Mouse (Mus musculus): Measurements from ENCODE around the gene Lrrfip1. TPM values are rescaled to one million over a fixed set of nuclear protein-coding genes. Genes with fewer than 3 reads are reported as not detected.

Lrrfip1 gene
- 15.0 and 16.6 TPM in 2 replicates for polyA plus RNA-seq (2012; rRNA removed)

DNA sequence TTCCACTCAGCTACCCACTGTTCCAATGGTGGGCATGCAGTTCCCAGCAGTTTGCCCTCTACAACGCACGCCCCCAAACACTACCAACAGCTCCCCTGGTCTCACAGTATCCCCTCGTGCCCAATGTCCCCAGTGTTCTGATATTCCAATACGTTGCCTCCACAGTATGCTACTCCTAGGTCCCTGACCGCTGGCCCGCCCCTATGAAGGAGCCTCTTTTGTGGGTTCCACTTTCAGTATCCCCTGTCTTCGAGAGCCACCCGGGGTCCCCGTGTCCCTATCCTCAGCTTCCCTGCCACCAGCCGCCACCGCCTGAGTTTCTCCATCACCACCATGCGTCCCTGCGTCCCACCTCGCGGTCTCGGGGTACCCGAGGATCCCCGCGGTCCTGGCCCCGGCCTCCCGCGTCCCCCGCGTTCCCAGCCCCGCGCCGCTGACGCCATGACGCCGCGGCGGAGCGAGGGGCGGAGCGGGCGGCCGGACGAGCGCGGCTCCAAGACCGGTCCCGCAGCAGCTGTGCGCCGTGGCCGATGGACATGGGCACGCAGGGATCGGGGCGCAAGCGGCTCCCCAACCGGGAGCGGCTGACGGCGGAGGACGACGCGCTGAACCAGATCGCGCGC, at the start of gene Lrrfip1:
Lrrfip1 (plus strand) TSS at position 470 of the 623 bp plus-strand sequence.
- 3% methylated on average over 59 of the region's 59 CpGs for WGBS
- TF ChIP-seq CTCF (IDR thresholded peaks at IDR 0.05; ENCODE audit: extremely low read depth, insufficient read depth, insufficient read length, insufficient replicate concordance) (no peak), POLR2A (IDR thresholded peaks at IDR 0.05; ENCODE audit: low read depth, low read length) (no peak)
- peaks cover 5% of the 10 kb centered on the region; the same call in 1 of the 2 replicates for H3K4me1 ChIP-seq (ENCODE audit: control insufficient read depth, insufficient read depth, insufficient read length)
- peaks cover 5% of the 10 kb centered on the region for H3K27me3 ChIP-seq (ENCODE audit: control insufficient read depth, insufficient read depth, low read length)
- H3K4me3 ChIP-seq (ENCODE audit: extremely low read depth, insufficient read depth, insufficient read length), result peak within 1 kb of the TSS; percentile 66
- no peaks in the 10 kb centered on the region for H3K36me3 ChIP-seq (ENCODE audit: control insufficient read depth, insufficient read depth, low read length)
- DNase-seq (ENCODE audit: low read depth in 1 of 2, low spot score in 2 of 2), result no peak
- peak within 1 kb of the TSS; percentile 45; the same call in 1 of the 2 replicates for H3K27ac ChIP-seq (ENCODE audit: insufficient read depth, low read length)

DNA sequence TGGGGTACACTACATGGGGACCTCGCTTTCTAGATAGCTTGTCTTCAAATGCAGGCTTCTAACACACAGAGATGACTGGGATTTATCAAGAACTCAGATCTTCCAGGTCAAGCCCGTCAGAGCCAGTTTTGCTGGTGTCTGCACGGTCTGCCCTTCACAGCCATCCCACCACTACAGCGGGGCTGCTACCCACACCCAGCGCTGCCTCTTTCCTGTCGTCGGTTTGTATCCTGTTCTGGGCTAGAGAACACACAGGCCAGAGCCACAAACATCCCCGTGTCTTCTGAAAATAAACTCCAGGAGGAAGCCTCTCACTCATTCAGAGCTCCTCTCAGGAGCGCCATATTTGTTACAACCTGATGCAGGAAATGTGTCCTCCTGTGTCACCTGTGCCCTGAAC, 49.2 kb upstream of the Lrrfip1 start:
- no peak for DNase-seq (ENCODE audit: low read depth in 1 of 2, low spot score in 2 of 2)
- Histone ChIP-seq H3K4me1 (ENCODE audit: control insufficient read depth, insufficient read depth, insufficient read length) (no peaks in the 10 kb centered on the region), H3K36me3 (ENCODE audit: control insufficient read depth, insufficient read depth, low read length) (no peaks in the 10 kb centered on the region), H3K27me3 (ENCODE audit: control insufficient read depth, insufficient read depth, low read length) (no peaks in the 10 kb centered on the region), H3K27ac (ENCODE audit: insufficient read depth, low read length) (no peak overlapping the region), H3K4me3 (ENCODE audit: extremely low read depth, insufficient read depth, insufficient read length) (no peak overlapping the region)
- TF ChIP-seq CTCF (IDR thresholded peaks at IDR 0.05; ENCODE audit: extremely low read depth, insufficient read depth, insufficient read length, insufficient replicate concordance) (no peak), POLR2A (IDR thresholded peaks at IDR 0.05; ENCODE audit: low read depth, low read length) (no peak)
- WGBS, result 12% methylated on average over 9 of the region's 9 CpGs

DNA sequence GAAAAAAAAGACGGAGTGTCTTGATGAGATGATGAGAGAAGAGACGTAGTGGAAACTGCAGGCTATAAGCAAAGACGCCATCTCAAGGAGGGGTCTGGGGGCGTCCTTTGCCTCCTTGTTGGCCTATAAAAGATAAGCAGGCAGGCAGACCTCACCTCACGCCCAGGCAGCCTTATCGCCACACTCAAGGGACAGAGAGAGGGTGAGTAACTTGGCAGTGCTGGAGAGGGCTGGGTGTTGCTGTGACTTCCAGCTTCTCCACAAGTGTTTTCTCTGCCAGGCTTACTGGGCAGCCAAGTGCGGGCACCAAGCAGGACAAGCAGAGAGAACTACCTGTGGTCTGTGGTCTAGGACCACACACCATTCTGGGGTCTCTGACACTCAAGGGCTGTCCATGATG, 46.9 kb upstream of the Lrrfip1 start:
- Histone ChIP-seq H3K4me3 (ENCODE audit: extremely low read depth, insufficient read depth, insufficient read length) (no peak overlapping the region), H3K27ac (ENCODE audit: insufficient read depth, low read length) (no peak overlapping the region), H3K27me3 (ENCODE audit: control insufficient read depth, insufficient read depth, low read length) (no peaks in the 10 kb centered on the region), H3K4me1 (ENCODE audit: control insufficient read depth, insufficient read depth, insufficient read length) (no peaks in the 10 kb centered on the region), H3K36me3 (ENCODE audit: control insufficient read depth, insufficient read depth, low read length) (no peaks in the 10 kb centered on the region)
- TF ChIP-seq CTCF (IDR thresholded peaks at IDR 0.05; ENCODE audit: extremely low read depth, insufficient read depth, insufficient read length, insufficient replicate concordance) (no peak), POLR2A (IDR thresholded peaks at IDR 0.05; ENCODE audit: low read depth, low read length) (no peak)
- no peak for DNase-seq (ENCODE audit: low read depth in 1 of 2, low spot score in 2 of 2)
- WGBS, result 83% methylated on average over 7 of the region's 7 CpGs

DNA sequence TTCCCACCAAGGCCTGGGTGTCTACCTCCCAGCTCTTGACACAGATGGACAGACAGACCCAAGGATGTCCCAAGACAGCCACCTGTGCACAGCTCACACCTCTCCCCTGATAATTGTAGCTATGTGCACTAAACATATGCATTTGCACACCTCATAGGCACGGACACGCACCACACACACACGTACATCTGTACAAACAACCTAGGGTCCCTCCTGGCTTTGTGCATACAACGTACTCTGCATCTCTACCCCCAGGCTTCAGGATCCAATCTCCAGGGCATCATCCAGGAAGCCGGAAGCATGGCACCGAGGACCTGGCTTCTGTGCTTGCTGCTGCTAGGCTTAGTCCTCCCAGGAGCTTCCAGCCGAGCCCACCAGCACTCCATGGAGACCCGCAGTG, 45.7 kb upstream of the Lrrfip1 start, which contains the start of gene Prlh:
Prlh (plus strand) TSS at position 301 of the 400 bp plus-strand sequence.
- Histone ChIP-seq H3K4me1 (ENCODE audit: control insufficient read depth, insufficient read depth, insufficient read length) (no peaks in the 10 kb centered on the region), H3K27ac (ENCODE audit: insufficient read depth, low read length) (no peak within 1 kb of the TSS), H3K4me3 (ENCODE audit: extremely low read depth, insufficient read depth, insufficient read length) (no peak within 1 kb of the TSS), H3K27me3 (ENCODE audit: control insufficient read depth, insufficient read depth, low read length) (no peaks in the 10 kb centered on the region), H3K36me3 (ENCODE audit: control insufficient read depth, insufficient read depth, low read length) (no peaks in the 10 kb centered on the region)
- no peak for TF ChIP-seq CTCF (IDR thresholded peaks at IDR 0.05; ENCODE audit: extremely low read depth, insufficient read depth, insufficient read length, insufficient replicate concordance)
- no peak for TF ChIP-seq POLR2A (IDR thresholded peaks at IDR 0.05; ENCODE audit: low read depth, low read length)
- 89% methylated on average over 8 of the region's 8 CpGs for WGBS
- DNase-seq (ENCODE audit: low read depth in 1 of 2, low spot score in 2 of 2), result no peak

DNA sequence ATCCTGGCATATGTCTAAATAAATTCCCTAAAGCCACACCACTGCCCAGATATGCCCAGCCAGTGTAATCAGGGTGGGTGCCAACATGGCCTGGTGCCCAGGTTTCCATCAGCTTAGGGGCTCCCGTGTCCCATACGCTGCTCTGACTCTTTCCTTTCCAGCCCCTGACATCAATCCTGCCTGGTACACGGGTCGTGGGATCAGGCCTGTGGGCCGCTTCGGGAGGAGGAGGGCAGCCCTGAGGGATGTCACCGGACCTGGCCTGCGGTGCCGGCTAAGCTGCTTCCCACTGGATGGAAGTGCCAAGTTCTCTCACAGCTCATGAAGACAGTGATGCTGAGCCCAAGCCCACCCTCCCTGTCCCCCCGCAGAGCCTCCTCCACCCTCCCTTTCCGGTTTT, 44.8 kb upstream of the Lrrfip1 start:
- no peak overlapping the region for H3K27ac ChIP-seq (ENCODE audit: insufficient read depth, low read length)
- no peak overlapping the region for H3K4me3 ChIP-seq (ENCODE audit: extremely low read depth, insufficient read depth, insufficient read length)
- TF ChIP-seq POLR2A (IDR thresholded peaks at IDR 0.05; ENCODE audit: low read depth, low read length), result no peak
- no peak for TF ChIP-seq CTCF (IDR thresholded peaks at IDR 0.05; ENCODE audit: extremely low read depth, insufficient read depth, insufficient read length, insufficient replicate concordance)
- H3K27me3 ChIP-seq (ENCODE audit: control insufficient read depth, insufficient read depth, low read length), result no peaks in the 10 kb centered on the region
- DNase-seq (ENCODE audit: low read depth in 1 of 2, low spot score in 2 of 2), result no peak
- no peaks in the 10 kb centered on the region for H3K4me1 ChIP-seq (ENCODE audit: control insufficient read depth, insufficient read depth, insufficient read length)
- 81% methylated on average over 11 of the region's 11 CpGs for WGBS
- H3K36me3 ChIP-seq (ENCODE audit: control insufficient read depth, insufficient read depth, low read length), result no peaks in the 10 kb centered on the region

DNA sequence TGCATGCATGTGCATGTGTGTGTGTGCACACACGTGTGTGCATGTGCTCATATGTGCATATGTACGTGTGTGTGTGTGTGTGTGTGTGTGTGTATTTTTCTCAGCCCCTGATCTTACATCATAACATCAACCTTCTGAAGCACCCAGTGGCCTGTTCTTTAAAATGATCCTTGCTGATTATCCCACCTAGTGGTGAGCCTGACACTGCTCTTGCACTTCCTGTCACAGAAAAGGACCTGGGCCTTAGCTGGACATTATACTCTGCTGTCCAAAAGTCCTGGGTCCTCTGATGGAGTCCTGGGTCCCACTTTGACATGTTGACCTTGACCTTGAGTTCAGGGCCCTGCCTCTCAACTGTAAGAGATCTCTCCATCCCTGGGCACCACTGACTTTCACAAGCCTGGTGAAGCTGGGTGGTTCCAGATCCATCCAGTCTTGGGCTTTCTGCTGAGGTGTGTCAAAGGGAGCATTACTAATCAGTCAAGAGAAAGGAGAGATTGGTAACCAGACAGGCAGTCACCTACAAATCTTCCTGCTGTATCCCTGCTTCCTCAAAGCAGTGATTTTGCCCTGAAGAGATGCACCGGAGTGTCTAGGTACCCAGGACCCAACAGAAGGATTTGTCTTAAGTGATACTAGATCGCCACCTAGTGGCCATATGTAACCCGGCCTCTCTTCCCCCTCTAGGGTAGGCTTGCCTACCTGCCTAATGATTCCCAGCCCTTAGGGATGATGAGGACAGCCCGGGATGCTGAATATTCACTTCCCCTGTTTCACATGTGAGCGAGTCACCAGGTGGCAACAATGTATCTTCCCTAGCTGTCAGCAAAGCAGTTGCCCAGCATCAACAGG, 42.1 kb upstream of the Lrrfip1 start:
- H3K4me3 ChIP-seq (ENCODE audit: extremely low read depth, insufficient read depth, insufficient read length), result no peak overlapping the region
- H3K36me3 ChIP-seq (ENCODE audit: control insufficient read depth, insufficient read depth, low read length), result no peaks in the 10 kb centered on the region
- H3K27me3 ChIP-seq (ENCODE audit: control insufficient read depth, insufficient read depth, low read length), result no peaks in the 10 kb centered on the region
- H3K27ac ChIP-seq (ENCODE audit: insufficient read depth, low read length), result no peak overlapping the region
- WGBS, result 37% methylated on average over 7 of the region's 7 CpGs
- DNase-seq (ENCODE audit: low read depth in 1 of 2, low spot score in 2 of 2), result no peak
- no peaks in the 10 kb centered on the region for H3K4me1 ChIP-seq (ENCODE audit: control insufficient read depth, insufficient read depth, insufficient read length)
- peak; percentile 40; the same call in 1 of the 2 replicates for TF ChIP-seq CTCF (IDR thresholded peaks at IDR 0.05; ENCODE audit: extremely low read depth, insufficient read depth, insufficient read length, insufficient replicate concordance)
- no peak for TF ChIP-seq POLR2A (IDR thresholded peaks at IDR 0.05; ENCODE audit: low read depth, low read length)

Data from spleen, adult 2 months (tissue).